Mouse (Mus musculus): Measurements from ENCODE around the gene Gal3st1. TPM values are rescaled to one million over a fixed set of nuclear protein-coding genes. Genes with fewer than 3 reads are reported as not detected.
"Not testable (repeated sequence)": the region's sequence is repeated elsewhere in the genome, so short reads cannot be mapped to it uniquely, and the experiment has no call there.

The Gal3st1 gene
- total RNA-seq, 2 experiments from 2014 or later = 0.12 TPM; not detected in 1

- no peak for DNase-seq (ENCODE audit: low spot score)
Measured at GRCm38 (mm10) chr11:3982275-3983209, 894 bp upstream of the Gal3st1 start.

GRCm38 (mm10) chr11:3983863-3984745, 668 bp downstream of the Gal3st1 start:
- DNase-seq (ENCODE audit: low spot score) = no peak

- DNase-seq (ENCODE audit: low spot score) = no peak
Measured at GRCm38 (mm10) chr11:3989748-3990147, 6.3 kb downstream of the Gal3st1 start.

- DNase-seq (ENCODE audit: low spot score) = no peak
Measured at GRCm38 (mm10) chr11:3993132-3993531, 9.7 kb downstream of the Gal3st1 start.

GRCm38 (mm10) chr11:3993914-3994313, 10.5 kb downstream of the Gal3st1 start:
- DNase-seq (ENCODE audit: low spot score) = no peak

GRCm38 (mm10) chr11:3995511-3995910, 12.1 kb downstream of the Gal3st1 start:
- no peak for DNase-seq (ENCODE audit: low spot score)

- DNase-seq (ENCODE audit: low spot score) = no peak
Measured at GRCm38 (mm10) chr11:3996840-3997239, 13.4 kb downstream of the Gal3st1 start.

GRCm38 (mm10) chr11:3997978-3998720, 14.7 kb downstream of the Gal3st1 start:
- no peak for DNase-seq (ENCODE audit: low spot score)

GRCm38 (mm10) chr11:3999547-3999946, 16.1 kb downstream of the Gal3st1 start:
- DNase-seq (ENCODE audit: low spot score) = no peak

GRCm38 (mm10) chr11:4001603-4002002, 18.2 kb downstream of the Gal3st1 start:
- peak; percentile 45 for DNase-seq (ENCODE audit: low spot score)

- no peak for DNase-seq (ENCODE audit: low spot score)
Measured at GRCm38 (mm10) chr11:4005220-4005805, 21.9 kb downstream of the Gal3st1 start.

- DNase-seq (ENCODE audit: low spot score) = no peak
Measured at GRCm38 (mm10) chr11:4006462-4006861, 23.0 kb downstream of the Gal3st1 start.

- DNase-seq (ENCODE audit: low spot score) = no peak
Measured at GRCm38 (mm10) chr11:4012616-4013015, 29.2 kb downstream of the Gal3st1 start.

GRCm38 (mm10) chr11:4015796-4016195, 32.4 kb downstream of the Gal3st1 start:
- not testable (repeated sequence) for DNase-seq (ENCODE audit: low spot score)

- not testable (repeated sequence) for DNase-seq (ENCODE audit: low spot score)
Measured at GRCm38 (mm10) chr11:4022111-4022510, 38.7 kb downstream of the Gal3st1 start.

GRCm38 (mm10) chr11:4023321-4023720, 39.9 kb downstream of the Gal3st1 start:
- DNase-seq (ENCODE audit: low spot score) = no peak

GRCm38 (mm10) chr11:4027066-4027465, 43.6 kb downstream of the Gal3st1 start:
- no peak for DNase-seq (ENCODE audit: low spot score)

GRCm38 (mm10) chr11:4027561-4028334, 44.3 kb downstream of the Gal3st1 start:
- no peak for DNase-seq (ENCODE audit: low spot score)

- DNase-seq (ENCODE audit: low spot score) = no peak
Measured at GRCm38 (mm10) chr11:4029343-4029742, 45.9 kb downstream of the Gal3st1 start.
